Mouse (Mus musculus) small intestine, adult 2 months (tissue): ENCODE results near the gene Marf1.

ENCODE experiments used
- CTCF ChIP-seq: fragments of 200-500 bp; IDR thresholded peaks from 2 replicates; pipeline ENCODE4 v1.5.1; 2012; ENCODE audit warnings: low read depth, mild to moderate bottlenecking, control low read depth, inconsistent platforms, low read length, moderate library complexity, mixed read lengths; ENCODE audit not compliant: insufficient replicate concordance, insufficient read length; ENCODE audit errors: extremely low read depth
- POLR2A ChIP-seq: fragments of 200-500 bp; IDR thresholded peaks from 2 replicates; pipeline ENCODE4 v1.6.1; 2012; ENCODE audit warnings: low read depth, mild to moderate bottlenecking, control low read depth, inconsistent platforms, low read length, moderate library complexity

- no peak for TF ChIP-seq CTCF
- TF ChIP-seq POLR2A, result no peak
These were observed 52.2 kb downstream of the Marf1 start for GRCm38 (mm10) chr16:14110922-14111321.
